Mouse (Mus musculus): ENCODE measurements around the gene Wdr46. TPM values are rescaled to one million over a fixed set of nuclear protein-coding genes. Genes with fewer than 3 reads are reported as not detected.
"Not testable (repeated sequence)": the region's sequence is repeated elsewhere in the genome, so short reads cannot be mapped to it uniquely, and the experiment has no call there.

Wdr46 gene
- polyA plus RNA-seq, 1 experiment = 58.7 TPM

DNA sequence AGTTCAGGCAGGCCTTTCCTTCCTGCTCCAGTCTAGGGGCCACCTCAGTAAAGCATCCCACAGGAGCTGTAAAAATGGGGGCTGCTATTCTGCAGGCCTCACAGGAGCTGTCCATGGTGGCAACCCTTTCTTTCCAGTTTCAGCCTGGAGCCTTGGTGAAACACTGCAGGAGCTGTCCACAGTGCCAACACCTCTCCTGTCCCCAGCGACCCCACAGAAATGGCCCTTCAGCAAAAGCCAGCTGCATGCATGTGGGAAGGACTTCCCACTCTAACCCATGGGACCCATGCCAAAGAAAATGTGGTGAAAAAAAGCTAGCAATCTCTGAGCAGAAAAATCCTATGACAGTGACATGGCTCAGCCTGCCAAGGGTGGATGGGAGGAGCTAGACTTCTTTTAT, 32.2 kb downstream of the Wdr46 start:
- Histone ChIP-seq H3K9me3 (peaks cover 7% of the 10 kb centered on the region), H3K4me3 (replicated peaks) (no peak overlapping the region), H3K36me3 (replicated peaks; ENCODE audit: low read length) (no peaks in the 10 kb centered on the region), H3K27me3 (replicated peaks) (peaks cover 3% of the 10 kb centered on the region), H3K4me1 (peaks cover 22% of the 10 kb centered on the region)
- TF ChIP-seq FLI1 (IDR thresholded peaks at IDR 0.05; ENCODE audit: low read length) (no peak), GATA1 (IDR thresholded peaks at IDR 0.05; ENCODE audit: borderline replicate concordance, low read length) (no peak)

DNA sequence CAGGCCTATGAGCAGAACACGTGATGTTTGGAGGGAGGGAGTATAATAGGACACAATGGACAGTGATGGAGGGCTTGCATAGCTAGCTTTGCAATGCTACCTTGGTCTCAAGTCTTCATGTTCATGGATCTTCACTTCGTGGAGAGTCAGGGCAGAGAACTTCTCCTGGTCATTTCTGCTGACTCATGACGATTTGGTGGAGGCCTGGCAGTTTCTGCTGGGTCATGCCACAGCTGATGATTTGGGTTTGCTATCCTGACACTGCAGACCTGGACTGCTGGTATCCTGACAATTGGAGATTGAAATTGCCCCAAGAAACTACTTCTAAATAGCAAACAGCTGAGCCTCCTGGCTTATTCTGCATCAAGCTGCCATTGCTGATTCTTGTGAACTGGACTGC, 33.1 kb downstream of the Wdr46 start:
- TF ChIP-seq GATA1 (IDR thresholded peaks at IDR 0.05; ENCODE audit: borderline replicate concordance, low read length) (no peak), FLI1 (IDR thresholded peaks at IDR 0.05; ENCODE audit: low read length) (no peak)
- H3K36me3 ChIP-seq (replicated peaks; ENCODE audit: low read length) = no peaks in the 10 kb centered on the region
- peaks cover 12% of the 10 kb centered on the region for H3K27me3 ChIP-seq (replicated peaks)
- no peak overlapping the region for H3K4me3 ChIP-seq (replicated peaks)
- peaks cover 27% of the 10 kb centered on the region for H3K4me1 ChIP-seq
- peaks cover 7% of the 10 kb centered on the region for H3K9me3 ChIP-seq

- Histone ChIP-seq H3K36me3 (replicated peaks; ENCODE audit: low read length) (no peaks in the 10 kb centered on the region), H3K4me3 (replicated peaks) (peak overlapping the region; percentile 92), H3K4me1 (peaks cover 37% of the 10 kb centered on the region), H3K27me3 (replicated peaks) (peaks cover 23% of the 10 kb centered on the region), H3K9me3 (no peaks in the 10 kb centered on the region)
- TF ChIP-seq GATA1 (IDR thresholded peaks at IDR 0.05; ENCODE audit: borderline replicate concordance, low read length) (no peak), FLI1 (IDR thresholded peaks at IDR 0.05; ENCODE audit: low read length) (no peak)
Observed at GRCm38 (mm10) chr17:33977861-33978557, 37.5 kb downstream of the Wdr46 start.

DNA sequence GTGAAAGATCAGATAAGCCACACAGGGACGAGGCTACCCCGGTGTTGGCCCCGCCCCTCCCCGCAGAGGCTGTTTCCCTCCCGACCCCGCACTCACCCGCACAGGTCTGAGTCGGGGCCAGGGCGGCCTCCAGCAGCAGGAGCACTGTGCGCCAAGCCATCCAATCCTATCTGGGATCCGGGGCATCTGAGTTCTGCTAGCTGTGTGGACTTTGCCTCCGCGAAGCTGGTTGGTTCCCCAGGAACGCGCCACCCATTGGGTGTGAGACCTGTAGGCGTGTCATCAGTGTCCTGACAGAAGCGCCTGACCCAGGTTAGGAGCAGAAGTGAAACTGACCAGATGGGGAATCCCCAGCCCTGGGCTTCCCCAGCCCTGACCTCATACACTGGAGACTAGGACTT, 38.2 kb downstream of the Wdr46 start:
- H3K36me3 ChIP-seq (replicated peaks; ENCODE audit: low read length) = no peaks in the 10 kb centered on the region

DNA sequence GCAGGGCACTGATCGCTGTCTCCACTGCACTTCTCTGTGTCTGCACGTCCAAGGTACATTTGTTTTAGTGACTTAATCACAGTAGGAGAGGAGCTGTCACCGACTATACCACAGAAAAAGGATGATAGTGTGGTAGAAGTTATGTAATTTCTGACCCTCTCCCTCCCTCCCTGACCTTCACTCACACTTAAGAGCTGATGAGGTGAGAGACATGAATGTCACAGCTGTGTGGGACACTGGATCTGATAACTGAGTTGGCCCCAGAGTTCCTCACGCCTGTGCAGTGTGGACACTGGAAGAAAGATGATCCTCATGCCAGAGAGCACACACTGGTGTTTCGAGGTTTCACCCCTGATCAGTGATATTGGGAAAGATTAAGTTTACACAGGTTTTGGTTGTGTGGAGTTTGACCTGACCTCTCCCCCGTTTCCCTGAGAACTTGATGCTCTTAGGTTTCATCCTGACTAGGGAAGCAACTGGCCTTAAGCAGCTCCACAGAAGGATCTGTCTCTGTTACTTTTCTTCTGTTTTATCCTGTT, 39.1 kb downstream of the Wdr46 start:
- Histone ChIP-seq H3K27me3 (replicated peaks) (peaks cover 27% of the 10 kb centered on the region), H3K9me3 (no peaks in the 10 kb centered on the region), H3K4me3 (replicated peaks) (peak overlapping the region; percentile 92), H3K36me3 (replicated peaks; ENCODE audit: low read length) (no peaks in the 10 kb centered on the region), H3K4me1 (peaks cover 26% of the 10 kb centered on the region)
- no peak for TF ChIP-seq GATA1 (IDR thresholded peaks at IDR 0.05; ENCODE audit: borderline replicate concordance, low read length)
- no peak for TF ChIP-seq FLI1 (IDR thresholded peaks at IDR 0.05; ENCODE audit: low read length)

More for the DNA sequence above, 38.2 kb downstream of the Wdr46 start:
- TF ChIP-seq GATA1 (IDR thresholded peaks at IDR 0.05; ENCODE audit: borderline replicate concordance, low read length) (no peak), FLI1 (IDR thresholded peaks at IDR 0.05; ENCODE audit: low read length) (no peak)
- Histone ChIP-seq H3K4me1 (peaks cover 31% of the 10 kb centered on the region), H3K27me3 (replicated peaks) (peaks cover 25% of the 10 kb centered on the region), H3K4me3 (replicated peaks) (peak overlapping the region; percentile 92), H3K9me3 (no peaks in the 10 kb centered on the region)

- Histone ChIP-seq H3K4me3 (replicated peaks) (peak overlapping the region; percentile 4), H3K27me3 (replicated peaks) (peaks cover 27% of the 10 kb centered on the region), H3K9me3 (no peaks in the 10 kb centered on the region), H3K36me3 (replicated peaks; ENCODE audit: low read length) (no peaks in the 10 kb centered on the region), H3K4me1 (peaks cover 26% of the 10 kb centered on the region)
- TF ChIP-seq GATA1 (IDR thresholded peaks at IDR 0.05; ENCODE audit: borderline replicate concordance, low read length) = no peak
- TF ChIP-seq FLI1 (IDR thresholded peaks at IDR 0.05; ENCODE audit: low read length) = no peak
Observed at GRCm38 (mm10) chr17:33980181-33981035, 39.9 kb downstream of the Wdr46 start.

GRCm38 (mm10) chr17:33981192-33981909, 40.9 kb downstream of the Wdr46 start:
- H3K4me3 ChIP-seq (replicated peaks); H3K9me3 ChIP-seq; H3K36me3 ChIP-seq (replicated peaks; ENCODE audit: low read length): not testable (repeated sequence)
- peaks cover 30% of the 10 kb centered on the region for H3K27me3 ChIP-seq (replicated peaks)
- peaks cover 26% of the 10 kb centered on the region for H3K4me1 ChIP-seq

DNA sequence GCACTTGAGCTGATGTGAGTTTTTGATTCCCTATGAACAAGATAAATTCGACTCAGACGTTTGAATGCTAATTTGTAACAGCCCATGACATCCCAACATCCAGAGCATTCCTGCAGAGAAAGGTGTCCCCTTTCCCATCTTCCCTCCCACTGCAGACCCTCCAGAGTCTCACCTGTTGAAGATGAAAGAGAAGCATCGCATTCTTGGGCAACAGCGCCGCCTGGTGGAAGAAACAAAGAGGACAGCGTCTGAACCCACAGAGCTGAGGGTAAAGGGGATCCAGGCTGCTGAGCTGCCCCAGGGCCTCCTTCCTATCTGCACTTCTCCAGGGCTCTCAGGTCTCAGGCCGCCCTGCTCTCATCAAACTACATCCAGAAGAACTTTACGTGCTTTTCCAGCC, 41.7 kb downstream of the Wdr46 start:
- H3K27me3 ChIP-seq (replicated peaks) = peaks cover 33% of the 10 kb centered on the region
- peaks cover 26% of the 10 kb centered on the region for H3K4me1 ChIP-seq
- H3K9me3 ChIP-seq; H3K4me3 ChIP-seq (replicated peaks); H3K36me3 ChIP-seq (replicated peaks; ENCODE audit: low read length): not testable (repeated sequence)

DNA sequence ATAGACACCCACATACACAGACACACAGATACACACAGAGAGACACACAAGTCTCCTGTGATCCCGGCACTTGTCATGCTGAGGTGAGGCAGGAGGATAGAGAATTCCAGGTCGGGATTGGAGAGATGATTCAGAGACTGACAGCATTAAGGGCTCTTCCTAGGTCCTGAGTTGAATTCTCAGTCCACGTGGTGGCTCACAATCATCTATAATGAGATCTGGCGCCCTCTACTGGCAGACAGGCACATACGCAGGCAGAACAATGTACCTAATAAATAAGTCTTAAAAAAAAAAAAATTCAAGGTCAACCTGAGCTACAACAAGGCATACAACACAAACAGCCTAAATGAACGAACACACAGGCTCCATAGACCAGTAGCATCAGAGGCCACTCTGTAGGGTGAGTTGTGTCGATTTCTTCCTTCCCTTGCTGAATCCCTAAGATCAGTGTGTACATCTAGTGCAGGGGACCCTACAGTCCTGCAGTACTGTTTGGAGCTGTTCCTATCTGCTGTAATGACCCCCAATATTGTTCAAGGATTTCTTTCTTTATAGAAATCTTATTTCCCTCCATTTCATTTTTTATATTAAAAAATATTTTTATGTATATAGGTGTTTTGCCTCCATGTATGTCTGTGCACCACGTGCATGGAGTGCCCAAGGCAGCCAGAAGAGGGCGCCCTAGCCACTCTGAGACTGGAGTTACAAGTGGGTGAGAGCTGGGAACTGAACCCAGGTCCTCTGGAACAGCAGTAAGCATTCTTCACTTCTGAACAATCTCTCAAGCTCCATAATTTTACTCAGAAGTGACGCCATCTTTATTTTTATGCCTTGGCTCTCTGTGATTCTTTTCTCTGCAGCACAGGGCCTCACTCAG, 51.6 kb downstream of the Wdr46 start:
- Histone ChIP-seq H3K9me3 (no peaks in the 10 kb centered on the region), H3K4me3 (replicated peaks) (peak overlapping the region; percentile 64)

More for the DNA sequence above, 51.6 kb downstream of the Wdr46 start:
- peaks cover 14% of the 10 kb centered on the region for H3K36me3 ChIP-seq (replicated peaks; ENCODE audit: low read length)
- H3K4me1 ChIP-seq = peaks cover 15% of the 10 kb centered on the region
- no peak for TF ChIP-seq FLI1 (IDR thresholded peaks at IDR 0.05; ENCODE audit: low read length)
- no peak for TF ChIP-seq GATA1 (IDR thresholded peaks at IDR 0.05; ENCODE audit: borderline replicate concordance, low read length)
- peaks cover 19% of the 10 kb centered on the region for H3K27me3 ChIP-seq (replicated peaks)
